Mouse (Mus musculus) intestine, embryonic 16.5 days (tissue): ENCODE results near the gene Lcp2. TPM values are rescaled to one million over a fixed set of nuclear protein-coding genes. Genes with fewer than 3 reads are reported as not detected.
A peak's percentile ranks its signal among the peaks of the same experiment; 100 is the strongest.

Experiments used
- ATAC-seq: fragments of 200-750 bp; cut with Nextera tagmentation; 2 replicates; pipeline ENCODE4 v1.8.0; 2017; ENCODE audit warnings: moderate TSS enrichment, moderate library complexity
- H3K27ac ChIP-seq: fragments of 300-500 bp; sonication (generic); 2 replicates; pipeline ENCODE4 v1.5.1; 2014; ENCODE audit warnings: mild to moderate bottlenecking, low read length
- H3K27me3 ChIP-seq: fragments of 300-500 bp; sonication (generic); replicated peaks from 2 replicates; pipeline ENCODE4 v1.6.1; 2014; ENCODE audit warnings: low read length, control low read depth, mixed read lengths; ENCODE audit not compliant: control insufficient read depth, insufficient read depth
- H3K36me3 ChIP-seq: fragments of 300-500 bp; sonication (generic); 2 replicates; pipeline ENCODE4 v1.6.1; 2014; ENCODE audit warnings: low read length, control low read depth; ENCODE audit not compliant: control insufficient read depth, insufficient read depth
- H3K4me1 ChIP-seq: fragments of 300-500 bp; sonication (generic); 2 replicates; pipeline ENCODE4 v1.6.1; 2014; ENCODE audit warnings: low read length, control low read depth, mixed read lengths; ENCODE audit not compliant: control insufficient read depth, insufficient read depth
- H3K4me2 ChIP-seq: fragments of 300-500 bp; sonication (generic); 2 replicates; pipeline ENCODE4 v1.6.1; 2014; ENCODE audit warnings: low read depth, low read length, control low read depth
- H3K4me3 ChIP-seq: fragments of 300-500 bp; sonication (generic); 2 replicates; pipeline ENCODE4 v1.5.1; 2014; ENCODE audit warnings: mild to moderate bottlenecking, low read length
- H3K9ac ChIP-seq: fragments of 300-500 bp; sonication (generic); 2 replicates; pipeline ENCODE4 v1.6.1; 2014; ENCODE audit warnings: low read depth, low read length
- H3K9me3 ChIP-seq: fragments of 300-500 bp; sonication (generic); 2 replicates; pipeline ENCODE4 v1.6.1; 2016; ENCODE audit warnings: low read length, control low read depth; ENCODE audit not compliant: control insufficient read depth
- WGBS: fragments of 180-500 bp; shearing (Covaris S2); extraction: QIAGEN DNeasy Blood & Tissue Kit; methylation state at CpG from one replicate; pipeline ENCODE4 v1.1.7; 2014; 5-methylcytosine and 5-hydroxymethylcytosine counted together
- polyA plus RNA-seq: library from polyadenylated mRNA; unstranded; fragments of >200 nt; fragmentation: Nextera tagmentation; extraction: Ambion mirVana; gene quantifications from 2 replicates; pipeline ENCODE4 v1.2.1, GENCODE M21; 2015

Gene Lcp2
- 3.1 and 4.1 TPM in 2 replicates for polyA plus RNA-seq

GRCm38 (mm10) chr11:34046767-34047541 is at the start of gene Lcp2:
Gene Lcp2 (plus strand): TSS chr11:34046920.
- Histone ChIP-seq H3K4me1 (no peaks in the 10 kb centered on the region), H3K36me3 (no peaks in the 10 kb centered on the region), H3K4me3 (peak within 1 kb of the TSS; percentile 18; the same call in 1 of the 2 replicates), H3K9me3 (no peaks in the 10 kb centered on the region), H3K27me3 (no peaks in the 10 kb centered on the region), H3K9ac (no peak within 1 kb of the TSS), H3K4me2 (no peak within 1 kb of the TSS), H3K27ac (no peak within 1 kb of the TSS; the same call in 1 of the 2 replicates)
- 83% methylated on average over 6 of the region's 6 CpGs for WGBS
- ATAC-seq: no peak

- Histone ChIP-seq H3K36me3 (no peaks in the 10 kb centered on the region), H3K4me3 (no peak overlapping the region), H3K4me1 (peaks cover 7% of the 10 kb centered on the region), H3K27ac (no peak overlapping the region), H3K9me3 (no peaks in the 10 kb centered on the region), H3K4me2 (no peak overlapping the region), H3K27me3 (no peaks in the 10 kb centered on the region), H3K9ac (no peak overlapping the region)
- no peak for ATAC-seq
- WGBS: 74% methylated on average over 10 of the region's 10 CpGs
Observed at GRCm38 (mm10) chr11:33998244-33998643, 48.5 kb upstream of the Lcp2 start.

- 79% methylated on average over 3 of the region's 3 CpGs for WGBS
- ATAC-seq: no peak
- Histone ChIP-seq H3K4me3 (no peak overlapping the region), H3K9me3 (no peaks in the 10 kb centered on the region), H3K9ac (no peak overlapping the region), H3K4me2 (no peak overlapping the region), H3K4me1 (no peaks in the 10 kb centered on the region), H3K27me3 (no peaks in the 10 kb centered on the region), H3K27ac (no peak overlapping the region), H3K36me3 (no peaks in the 10 kb centered on the region)
Observed at GRCm38 (mm10) chr11:34000416-34000815, 46.3 kb upstream of the Lcp2 start.

- 8% methylated on average over 5 of the region's 5 CpGs for WGBS
- H3K27ac ChIP-seq: no peak overlapping the region
- no peaks in the 10 kb centered on the region for H3K36me3 ChIP-seq
- no peaks in the 10 kb centered on the region for H3K9me3 ChIP-seq
- no peaks in the 10 kb centered on the region for H3K27me3 ChIP-seq
- H3K4me1 ChIP-seq: no peaks in the 10 kb centered on the region
- H3K9ac ChIP-seq: no peak overlapping the region
- H3K4me2 ChIP-seq: no peak overlapping the region
- no peak for ATAC-seq
- H3K4me3 ChIP-seq: no peak overlapping the region
Observed at GRCm38 (mm10) chr11:34001938-34002592, 44.7 kb upstream of the Lcp2 start.

GRCm38 (mm10) chr11:34002593-34002965 is 44.1 kb upstream of the Lcp2 start:
- Histone ChIP-seq H3K27me3 (no peaks in the 10 kb centered on the region), H3K4me1 (no peaks in the 10 kb centered on the region), H3K36me3 (no peaks in the 10 kb centered on the region), H3K4me3 (no peak overlapping the region), H3K4me2 (no peak overlapping the region), H3K9me3 (no peaks in the 10 kb centered on the region), H3K27ac (no peak overlapping the region), H3K9ac (no peak overlapping the region)
- 77% methylated on average over 5 of the region's 5 CpGs for WGBS
- ATAC-seq: no peak

- Histone ChIP-seq H3K36me3 (no peaks in the 10 kb centered on the region), H3K4me1 (0 out of 2 replicates have a peak, but pooled peaks cover 5% of the 10 kb centered on the region), H3K27me3 (no peaks in the 10 kb centered on the region), H3K4me3 (no peak overlapping the region), H3K27ac (no peak overlapping the region), H3K4me2 (no peak overlapping the region), H3K9me3 (no peaks in the 10 kb centered on the region), H3K9ac (no peak overlapping the region)
- 84% methylated on average over 2 of the region's 2 CpGs for WGBS
- no peak for ATAC-seq
Observed at GRCm38 (mm10) chr11:34007616-34008015, 39.1 kb upstream of the Lcp2 start.

DNA sequence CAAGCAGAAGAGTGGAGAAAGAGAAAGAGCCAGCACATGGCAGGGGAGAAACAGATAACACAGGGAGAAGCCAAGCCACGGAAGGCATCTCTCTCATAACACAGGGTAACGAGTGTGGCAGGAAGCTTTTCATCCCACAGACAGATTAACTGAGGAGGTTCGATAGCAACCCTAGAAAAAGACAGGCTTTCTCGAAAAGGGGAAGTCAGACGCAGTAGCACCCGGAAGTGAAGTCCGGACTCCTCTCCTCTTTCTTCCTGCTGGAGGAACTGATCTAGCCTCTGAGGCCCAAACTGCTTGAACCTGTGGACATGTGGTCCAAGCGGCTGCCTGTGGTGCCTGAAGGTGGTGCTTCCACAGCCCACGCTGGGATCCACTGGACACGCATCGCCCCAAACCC is 38.5 kb upstream of the Lcp2 start:
- no peak for ATAC-seq
- no peaks in the 10 kb centered on the region for H3K36me3 ChIP-seq
- H3K9me3 ChIP-seq: no peaks in the 10 kb centered on the region
- no peak overlapping the region for H3K4me2 ChIP-seq
- H3K9ac ChIP-seq: no peak overlapping the region
- H3K27me3 ChIP-seq: no peaks in the 10 kb centered on the region
- no peak overlapping the region for H3K4me3 ChIP-seq
- 80% methylated on average over 11 of the region's 11 CpGs for WGBS
- 0 out of 2 replicates have a peak, but pooled peaks cover 5% of the 10 kb centered on the region for H3K4me1 ChIP-seq
- no peak overlapping the region for H3K27ac ChIP-seq

DNA sequence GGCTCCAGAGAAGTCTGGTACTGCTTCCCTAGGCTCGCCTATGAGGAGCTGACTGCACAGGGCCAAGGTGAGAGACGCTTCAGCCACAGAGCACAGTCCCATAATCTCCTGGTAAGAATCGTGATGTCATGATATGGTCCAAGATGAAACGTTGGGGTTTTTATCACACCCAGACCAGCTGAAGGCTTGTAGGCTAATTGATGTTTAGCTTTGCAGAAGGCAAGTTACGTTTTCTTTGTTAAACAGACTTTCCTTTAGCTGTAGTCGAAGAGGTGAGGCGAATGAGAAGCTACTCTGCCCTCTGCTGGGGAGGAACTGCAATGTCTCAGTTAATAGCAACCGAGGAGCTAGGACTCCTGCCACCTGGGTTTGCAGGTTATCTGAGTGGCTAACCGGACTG is 38.0 kb upstream of the Lcp2 start:
- peak; percentile 43; the same call in 1 of the 2 replicates for ATAC-seq
- Histone ChIP-seq H3K36me3 (no peaks in the 10 kb centered on the region), H3K27ac (no peak overlapping the region), H3K27me3 (no peaks in the 10 kb centered on the region), H3K9ac (no peak overlapping the region), H3K4me3 (no peak overlapping the region), H3K4me1 (0 out of 2 replicates have a peak, but pooled peaks cover 5% of the 10 kb centered on the region), H3K4me2 (no peak overlapping the region), H3K9me3 (no peaks in the 10 kb centered on the region)
- WGBS: 31% methylated on average over 9 of the region's 9 CpGs

GRCm38 (mm10) chr11:34009316-34010087 is 37.2 kb upstream of the Lcp2 start:
- WGBS: 83% methylated on average over 12 of the region's 12 CpGs
- no peaks in the 10 kb centered on the region for H3K27me3 ChIP-seq
- H3K9ac ChIP-seq: no peak overlapping the region
- no peaks in the 10 kb centered on the region for H3K36me3 ChIP-seq
- H3K9me3 ChIP-seq: no peaks in the 10 kb centered on the region
- ATAC-seq: no peak
- peak overlapping the region; percentile 74 for H3K27ac ChIP-seq
- H3K4me1 ChIP-seq: 0 out of 2 replicates have a peak, but pooled peaks cover 5% of the 10 kb centered on the region
- H3K4me2 ChIP-seq: no peak overlapping the region
- no peak overlapping the region for H3K4me3 ChIP-seq
